Mouse (Mus musculus) kidney, adult 8-10 months (tissue): ENCODE results near the gene Rps16.
A peak's percentile ranks its signal among the peaks of the same experiment; 100 is the strongest.
"Not testable (repeated sequence)": the region's sequence is repeated elsewhere in the genome, so short reads cannot be mapped to it uniquely, and the experiment has no call there.

Experiments
- DNase-seq, 2 experiments: peaks; one replicate each; pipeline ENCODE4 v3.0.0; 2022

Rps16 gene

DNA sequence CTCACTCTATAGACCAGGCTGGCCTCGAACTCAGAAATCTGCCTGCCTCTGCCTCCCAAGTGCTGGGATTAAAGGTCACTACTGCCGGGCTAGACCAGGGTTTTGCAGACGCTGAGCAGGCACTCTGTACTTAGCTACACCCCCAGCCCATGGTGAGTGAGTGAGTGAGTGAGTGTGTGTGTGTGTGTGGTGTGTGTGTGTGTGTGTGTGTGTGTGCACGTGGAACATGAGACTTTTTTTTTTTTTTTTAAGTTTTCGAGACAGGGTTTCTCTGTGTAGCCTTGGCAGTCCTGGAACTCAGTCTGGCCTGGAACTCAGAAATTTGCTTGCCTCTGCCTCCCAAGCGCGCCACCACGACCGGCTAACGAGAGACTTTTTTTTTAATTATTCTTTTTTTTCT is 24.2 kb downstream of the Rps16 start:
- DNase-seq: no peak

DNA sequence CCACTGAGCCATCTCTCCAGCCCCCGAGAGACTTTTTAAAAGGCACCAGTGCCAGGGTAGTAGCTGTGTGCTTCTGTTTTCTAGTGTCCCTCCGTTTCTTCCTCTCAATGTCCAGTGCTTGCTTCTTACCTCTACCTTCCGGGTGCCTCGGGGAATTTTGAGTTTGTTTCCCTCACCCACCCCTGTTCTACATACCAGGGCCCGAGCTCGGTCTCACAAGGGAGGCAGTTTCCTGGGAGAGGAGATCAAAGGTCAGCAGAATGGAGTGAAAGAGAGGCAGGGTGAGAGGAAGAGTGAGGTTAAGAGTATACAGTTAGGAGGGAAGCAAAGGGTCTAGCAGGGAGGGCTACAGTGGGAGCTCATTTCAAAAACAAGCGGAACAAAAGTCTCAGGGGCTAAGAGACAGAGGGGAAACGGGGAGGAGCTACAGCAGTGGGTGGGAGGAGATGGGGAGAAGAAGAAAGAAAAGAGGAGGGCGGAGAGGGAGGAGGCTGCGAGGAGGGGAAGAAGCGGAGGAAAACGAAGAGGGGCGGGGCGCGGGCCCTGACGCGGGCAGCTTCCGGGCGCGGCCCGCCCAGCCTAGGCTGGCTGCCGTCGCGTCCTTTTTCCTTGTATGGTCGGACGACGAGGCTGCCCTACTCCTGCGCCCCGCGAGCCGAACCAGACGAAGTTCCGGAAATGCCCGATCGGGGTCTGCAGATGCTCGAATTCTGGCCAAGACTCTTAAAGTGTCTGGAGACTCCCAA is 24.9 kb downstream of the Rps16 start:
- DNase-seq: peak; percentile 91 to 92

DNA sequence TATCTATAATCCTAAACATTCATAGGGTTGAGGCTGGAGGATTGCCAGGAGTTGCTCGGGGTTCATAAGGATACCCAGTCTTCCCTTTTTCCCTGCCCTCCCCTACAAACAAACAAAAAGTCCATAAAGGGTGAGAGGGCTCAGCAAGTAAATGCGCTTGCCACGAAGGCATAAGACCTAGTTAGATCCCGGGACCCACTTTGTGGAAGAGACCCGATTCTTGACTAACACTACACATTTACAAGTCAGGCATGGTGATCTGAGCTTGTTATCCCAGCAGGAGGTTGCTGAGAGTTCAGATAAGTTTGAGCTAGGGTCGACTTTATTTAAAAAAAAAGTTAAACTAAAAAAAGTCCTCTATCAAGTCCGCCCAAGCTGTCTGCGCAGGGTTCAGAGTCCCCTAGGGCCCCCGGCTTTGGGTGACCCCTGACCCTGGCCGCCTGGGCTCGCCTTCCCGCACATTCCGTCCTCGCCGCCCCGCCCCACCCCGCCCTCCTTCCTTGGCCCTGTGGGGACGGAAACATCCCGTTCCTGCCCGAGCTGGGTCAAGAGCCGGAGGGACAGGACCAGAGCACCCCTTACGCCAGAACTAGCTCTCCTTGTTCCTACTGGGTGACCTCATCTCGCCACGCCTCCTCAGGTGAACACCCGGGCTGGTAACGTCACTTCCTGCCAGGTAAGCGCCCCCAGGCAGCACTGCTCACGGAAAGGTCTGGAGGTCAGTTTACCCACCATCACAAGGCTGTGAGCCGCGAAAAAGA is 25.7 kb downstream of the Rps16 start:
- DNase-seq: peak; percentile 94

DNA sequence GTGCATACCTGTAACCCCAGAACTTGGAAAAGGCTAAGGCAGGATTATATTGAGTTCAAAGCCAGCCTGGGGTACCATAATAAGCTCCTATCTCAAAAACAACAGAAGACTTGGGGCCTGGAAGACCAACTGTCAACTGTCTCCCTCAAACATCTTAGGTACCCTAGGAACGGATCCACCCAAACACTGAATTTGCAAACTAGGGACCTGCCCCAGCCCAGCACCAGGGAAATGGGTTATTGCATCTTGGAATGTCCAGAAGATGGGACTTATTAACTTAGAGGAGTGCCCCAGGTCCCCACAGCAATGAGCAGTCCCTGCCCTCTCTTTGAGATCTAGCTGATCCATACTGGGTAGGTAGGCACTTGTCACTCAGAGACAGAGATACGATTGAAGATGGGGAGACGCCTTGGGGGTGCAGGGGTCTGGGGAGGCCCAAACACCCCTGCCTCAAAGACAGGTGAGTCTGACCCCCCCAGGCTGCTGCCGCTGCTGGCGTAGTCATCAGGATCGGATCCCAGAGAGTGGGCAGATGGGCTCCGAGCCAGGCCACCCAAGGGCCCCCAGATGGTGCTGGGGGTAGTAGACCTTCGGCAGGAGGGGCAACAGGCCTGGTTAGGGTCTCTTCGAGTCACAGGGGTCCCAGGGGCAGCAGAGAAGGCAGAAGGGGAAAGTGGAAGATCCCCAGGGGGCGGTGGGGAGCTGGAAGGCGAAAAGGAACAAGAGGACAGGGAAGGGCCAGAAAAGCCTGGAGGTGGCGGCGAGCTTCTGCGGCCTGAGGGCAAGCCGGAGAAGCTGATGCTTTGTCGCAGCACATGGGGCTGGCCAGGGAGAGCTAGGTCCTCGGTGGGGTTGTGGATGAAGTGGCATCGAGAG is 27.0 kb downstream of the Rps16 start:
- peak in 1 of 2 experiments; percentile 46 for DNase-seq

DNA sequence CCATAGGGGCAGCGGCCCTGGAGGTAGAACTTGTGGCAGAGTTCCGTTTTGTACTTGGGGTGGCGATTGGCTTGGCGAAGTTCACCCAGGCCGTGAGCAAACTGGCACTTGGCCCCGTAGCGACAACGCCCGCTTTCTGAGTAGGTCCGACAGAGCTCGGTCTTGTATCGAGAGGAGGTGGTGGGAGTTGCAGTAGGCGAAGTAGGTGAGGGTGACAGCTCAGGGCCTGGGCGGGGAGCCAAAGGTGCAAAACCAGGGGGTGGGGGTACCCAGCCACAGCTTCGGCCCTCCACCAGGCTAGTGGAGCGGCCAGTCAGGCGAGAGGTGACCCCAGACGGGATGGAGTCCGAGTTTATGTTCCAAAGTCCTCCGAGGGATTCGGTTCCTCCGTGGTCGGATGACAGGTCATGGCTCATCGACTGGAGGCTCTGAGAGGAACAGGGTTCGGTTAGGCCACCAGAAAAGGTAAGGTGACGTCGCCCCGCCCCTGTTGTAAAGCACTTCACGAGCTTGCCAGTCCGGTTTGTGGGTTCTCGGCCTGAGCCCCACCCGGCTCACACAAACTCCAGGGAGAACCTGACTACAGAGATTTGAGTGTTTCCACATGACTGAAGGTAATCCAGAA is 27.7 kb downstream of the Rps16 start:
- DNase-seq: peak; percentile 84 to 86

DNA sequence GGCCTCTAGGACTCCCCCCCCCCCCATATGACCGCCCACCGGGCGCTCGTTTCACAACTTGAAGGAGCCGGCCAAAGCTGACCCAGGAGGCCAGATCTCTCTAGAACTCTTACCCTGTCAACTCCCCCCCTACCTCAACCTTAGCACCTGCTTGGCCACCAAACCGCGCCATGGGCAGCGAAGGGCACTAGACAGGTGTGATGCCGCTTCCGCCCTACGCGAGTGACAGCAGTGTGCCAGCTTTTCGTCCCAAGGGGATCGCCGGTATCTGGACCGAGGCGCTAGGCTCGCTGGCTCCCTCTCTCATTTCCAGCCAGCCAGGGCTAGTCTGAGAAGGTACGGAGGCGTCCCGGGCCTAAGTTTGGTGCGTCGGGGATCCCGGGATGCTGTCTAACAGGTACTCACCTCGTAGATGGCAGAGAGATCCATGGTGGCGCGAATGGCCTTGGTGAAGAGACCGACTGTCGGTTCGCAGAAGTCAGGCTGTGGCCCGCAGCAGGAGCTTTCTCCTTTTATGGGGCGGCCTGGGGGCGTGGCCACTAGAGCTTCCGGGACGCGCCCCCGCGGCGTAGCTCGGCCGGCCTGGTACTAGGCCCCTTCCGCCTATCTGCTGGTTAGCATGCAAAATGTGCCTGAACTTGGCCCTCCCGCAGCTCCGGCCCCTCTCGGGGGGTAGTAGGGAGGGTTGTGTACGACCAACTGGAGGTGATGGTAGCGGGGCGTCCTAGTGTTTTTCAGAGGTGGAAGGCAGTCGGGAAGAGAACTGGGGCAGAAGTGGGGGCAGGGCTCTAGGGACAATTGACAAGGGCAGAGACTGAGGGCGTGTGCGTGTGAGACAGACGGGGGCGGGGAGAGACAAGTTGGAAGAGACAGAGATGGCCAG is 28.6 kb downstream of the Rps16 start:
- DNase-seq: peak; percentile 93 to 96

DNA sequence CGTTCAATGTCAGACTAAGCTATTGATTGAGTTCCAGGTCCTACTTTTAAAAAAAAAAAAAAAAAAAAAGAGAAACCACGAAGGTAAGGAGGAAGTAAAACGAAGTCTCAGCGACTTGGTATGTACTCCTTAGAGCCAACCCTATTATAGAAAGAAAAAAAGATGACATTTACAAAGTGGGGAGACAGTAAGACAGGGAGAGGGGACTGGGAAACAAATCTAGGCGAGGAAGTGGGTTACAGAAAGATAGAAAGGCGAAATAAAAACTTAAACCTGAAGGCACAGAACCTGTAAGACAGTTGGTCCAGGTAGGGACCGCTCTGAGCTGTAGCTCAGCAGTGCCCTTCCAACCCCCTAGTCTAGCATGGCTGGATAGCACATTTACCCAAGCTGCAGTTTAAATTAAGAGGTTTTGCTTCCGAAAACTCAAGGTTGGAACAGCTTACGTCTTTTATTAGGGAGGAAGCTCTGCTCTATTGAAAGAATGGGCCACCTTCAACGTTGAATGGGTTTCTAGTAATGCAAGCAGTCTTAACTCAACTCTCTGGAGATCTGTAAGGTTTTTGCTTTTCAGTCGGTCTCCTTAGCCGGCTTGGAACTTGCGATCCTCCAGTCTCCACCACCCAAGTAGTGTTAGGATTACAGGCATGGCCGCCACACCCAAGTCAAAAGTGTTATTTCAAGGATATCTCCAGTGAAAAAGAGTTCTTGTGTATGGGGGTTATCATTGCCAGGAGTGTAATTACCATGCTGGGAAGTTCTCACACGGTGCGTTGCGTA is 30.0 kb downstream of the Rps16 start, which contains the start of gene Zfp36:
Gene Zfp36, minus strand, starts transcription at position 17 of the 780 bp plus-strand sequence.
- no peak for DNase-seq

DNA sequence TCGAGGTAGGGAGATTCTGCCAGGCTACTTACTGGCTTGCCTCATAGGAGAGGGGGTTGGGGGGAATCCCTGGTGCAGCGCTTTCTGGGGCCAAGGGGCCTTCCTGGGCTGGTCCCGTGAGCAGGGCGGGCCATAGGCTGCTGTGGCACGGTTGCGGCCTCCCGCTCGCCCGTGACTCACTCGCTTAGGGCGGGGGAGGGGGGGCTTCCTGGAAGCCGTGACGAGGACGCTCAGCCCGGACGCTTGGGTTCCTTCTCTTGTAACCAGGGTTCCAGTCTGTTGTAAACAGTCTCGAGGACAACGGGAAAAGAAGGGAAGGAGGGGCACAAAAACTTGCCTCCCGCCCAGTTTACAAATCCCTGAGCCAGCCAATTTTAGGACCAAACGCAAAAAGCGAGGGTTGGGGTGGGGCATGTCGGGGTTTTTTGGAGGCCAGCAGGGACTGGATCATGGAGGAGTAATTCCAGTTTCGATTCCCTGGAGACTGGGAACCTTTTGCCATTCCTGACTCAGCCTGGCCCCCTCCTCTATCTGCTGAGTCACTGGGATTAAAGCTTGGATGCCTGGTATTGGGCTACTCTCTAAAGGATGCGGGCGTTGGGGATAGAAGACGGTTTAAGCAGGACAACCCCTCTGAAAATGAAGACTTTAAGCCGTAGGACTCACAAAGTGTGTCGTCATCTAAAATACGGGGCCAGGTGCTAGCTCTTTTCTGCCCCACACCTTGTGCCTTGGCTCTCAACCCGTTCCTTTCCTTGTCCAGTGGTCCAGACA is 30.8 kb downstream of the Rps16 start:
- DNase-seq: peak; percentile 68 to 73

DNA sequence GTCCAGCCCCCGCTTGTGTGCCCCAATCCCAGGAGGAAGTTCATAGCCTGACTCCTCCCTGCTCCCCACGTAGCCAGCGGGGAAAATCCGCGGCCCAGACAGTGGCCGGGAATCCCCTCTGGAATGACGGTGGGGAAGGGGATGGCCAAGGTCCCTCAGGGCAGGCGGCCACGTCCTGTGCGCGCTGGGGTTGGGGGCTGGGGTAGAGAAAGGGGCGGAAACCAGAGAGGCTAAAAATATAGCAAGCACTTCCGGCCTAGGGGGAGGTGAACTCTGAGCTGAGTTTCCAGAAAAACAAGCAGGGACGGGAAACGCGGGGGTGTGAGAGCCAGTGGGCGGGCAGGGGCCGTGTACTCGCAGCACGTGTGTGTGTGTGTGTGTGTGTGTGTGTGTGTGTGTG is 31.5 kb downstream of the Rps16 start:
- peak; percentile 87 to 90 for DNase-seq

DNA sequence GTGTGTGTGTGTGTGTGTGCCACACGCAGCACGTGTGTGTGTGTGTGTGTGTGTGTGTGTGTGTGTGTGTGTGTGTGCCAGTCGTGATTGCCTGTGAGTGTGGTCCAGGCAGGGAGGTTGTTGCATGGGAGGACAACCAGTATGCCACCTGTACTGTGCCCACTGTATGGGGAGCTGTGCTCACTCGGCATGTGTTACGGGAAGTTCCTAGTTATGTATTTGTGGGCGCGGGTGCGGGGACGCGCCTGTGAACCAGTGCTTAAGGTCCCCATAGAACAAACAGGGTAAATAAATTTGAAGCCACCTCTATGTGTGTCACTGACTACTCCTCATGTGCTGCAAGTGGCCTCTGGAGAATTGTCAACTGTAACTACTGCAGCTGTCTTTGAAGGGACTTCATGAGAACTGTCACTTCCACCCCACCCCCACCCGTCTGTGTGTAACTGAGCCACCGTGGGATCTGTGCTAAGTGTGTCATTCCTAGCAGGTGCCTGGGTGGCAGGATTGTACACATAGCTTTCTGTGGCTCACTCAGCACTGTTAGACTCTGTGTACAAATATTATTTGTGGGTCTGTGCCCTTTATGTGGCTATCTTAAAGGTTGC is 32.0 kb downstream of the Rps16 start:
- no peak for DNase-seq

DNA sequence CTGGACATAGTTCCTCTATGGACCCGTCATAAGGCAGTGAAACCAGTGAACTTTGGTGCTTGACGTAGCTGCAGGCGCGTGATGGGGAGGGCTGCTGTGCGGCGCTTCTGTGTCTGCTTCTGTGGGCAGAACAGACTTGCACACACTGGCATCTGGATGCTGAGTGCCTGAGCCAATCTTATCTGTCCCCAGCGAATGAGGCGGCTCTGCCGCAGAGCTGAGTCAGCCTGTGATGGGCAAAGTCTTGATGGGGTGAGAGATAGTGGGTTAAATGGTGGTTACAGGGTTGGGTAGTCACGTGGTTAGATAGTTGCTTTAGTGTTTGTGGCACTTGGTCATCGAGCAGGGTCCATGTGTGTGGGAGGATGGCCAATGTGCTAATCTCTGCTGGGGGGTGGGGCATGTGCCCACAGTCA is 32.5 kb downstream of the Rps16 start:
- DNase-seq: peak; percentile 74 to 77

DNA sequence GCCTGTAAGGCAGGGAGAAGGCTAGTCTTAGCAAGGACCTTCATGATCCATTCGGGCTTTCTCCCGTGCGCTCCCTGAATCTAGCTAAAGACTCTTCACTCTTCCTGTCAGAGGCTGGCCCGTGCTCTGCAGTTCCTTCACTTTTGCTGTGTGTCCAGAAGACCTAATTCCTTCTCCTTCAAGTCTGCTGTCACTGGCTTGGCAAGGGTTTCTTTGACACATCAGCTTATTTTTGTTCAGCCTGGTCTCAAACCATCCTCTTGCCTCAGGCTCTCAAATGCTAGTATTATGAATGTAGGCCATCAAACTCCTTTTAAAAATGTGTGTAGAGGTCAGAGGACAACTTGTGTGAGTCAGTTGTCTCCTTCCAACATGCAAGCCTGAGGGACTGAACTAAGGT is 33.2 kb downstream of the Rps16 start:
- no peak for DNase-seq

DNA sequence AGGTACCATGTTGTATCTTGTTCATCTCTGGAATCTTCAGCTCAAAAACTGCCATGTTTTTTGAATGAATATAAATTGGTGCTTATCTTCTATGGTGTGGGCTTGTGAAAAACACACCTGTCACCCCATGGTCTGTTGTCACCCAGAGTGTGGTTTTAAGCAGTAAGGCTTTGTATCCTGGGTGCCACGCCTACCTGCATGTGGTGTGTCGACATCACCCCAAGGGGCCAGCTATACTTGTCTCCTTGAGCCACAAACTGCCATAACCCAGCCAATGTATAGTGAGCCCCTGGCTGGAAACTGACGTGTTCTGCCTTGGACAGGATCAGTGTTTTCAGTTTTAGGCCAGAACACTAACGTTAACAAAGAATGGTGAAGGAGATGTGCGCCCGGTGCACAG is 33.7 kb downstream of the Rps16 start:
- no peak for DNase-seq

DNA sequence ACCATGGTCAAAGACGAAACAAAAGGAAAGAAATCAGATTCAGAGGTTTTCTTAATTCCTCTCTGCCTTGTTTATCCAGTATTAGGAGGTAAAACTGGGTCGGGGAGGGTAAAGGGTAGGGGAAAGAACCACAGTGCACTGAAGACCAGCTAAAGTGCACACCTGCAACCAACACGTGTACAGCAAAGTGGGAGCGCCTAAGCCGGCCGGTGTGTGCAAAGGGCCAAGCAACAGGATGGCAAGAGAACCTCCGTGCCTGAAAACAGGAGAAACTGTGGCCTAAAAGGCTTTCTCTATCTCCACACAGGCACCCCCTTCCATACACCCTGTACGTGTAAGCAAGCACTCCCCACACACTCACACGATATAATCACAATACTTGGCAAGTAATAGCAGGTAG is 34.7 kb downstream of the Rps16 start:
- DNase-seq: no peak

DNA sequence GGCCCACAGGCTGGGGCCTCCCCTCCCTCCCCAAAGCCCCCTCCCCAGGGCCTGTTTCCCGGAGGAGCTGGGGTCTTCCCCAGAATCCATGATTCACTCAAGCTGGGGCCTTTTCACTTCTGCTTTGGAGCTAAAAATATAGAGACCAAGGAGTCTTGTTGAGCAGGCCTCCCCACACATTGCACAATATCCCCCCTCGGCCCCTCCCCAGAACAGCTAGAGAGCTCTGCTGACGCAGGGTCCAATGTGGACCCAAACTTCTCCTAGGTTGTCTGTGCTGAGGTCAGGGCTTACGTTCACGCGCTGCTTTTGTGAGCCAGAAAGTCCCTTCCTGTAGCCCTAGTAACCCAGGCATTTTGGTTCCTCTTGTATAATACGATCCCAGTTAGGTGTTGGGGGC is 35.6 kb downstream of the Rps16 start:
- DNase-seq: no peak

DNA sequence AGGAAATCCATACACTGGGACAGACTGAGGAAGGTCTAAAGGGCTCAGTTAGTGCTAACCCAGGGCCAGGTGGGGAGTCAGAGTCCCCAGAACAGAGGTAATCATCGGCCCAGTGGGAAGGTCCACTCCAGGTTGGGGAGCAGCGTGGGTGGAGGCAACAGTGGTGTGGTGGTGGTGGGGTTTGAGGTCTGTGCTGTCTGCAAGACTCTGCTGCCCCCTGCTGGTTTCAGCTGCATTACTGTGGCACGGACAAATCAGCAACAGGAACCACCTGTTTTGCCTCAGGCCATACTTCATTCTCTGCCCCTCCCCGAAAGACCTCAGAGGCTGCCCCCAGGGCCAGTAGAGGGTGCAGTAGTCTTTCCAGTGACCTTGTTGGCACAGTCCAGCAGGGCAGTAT is 36.0 kb downstream of the Rps16 start:
- peak; percentile 80 to 88 for DNase-seq

DNA sequence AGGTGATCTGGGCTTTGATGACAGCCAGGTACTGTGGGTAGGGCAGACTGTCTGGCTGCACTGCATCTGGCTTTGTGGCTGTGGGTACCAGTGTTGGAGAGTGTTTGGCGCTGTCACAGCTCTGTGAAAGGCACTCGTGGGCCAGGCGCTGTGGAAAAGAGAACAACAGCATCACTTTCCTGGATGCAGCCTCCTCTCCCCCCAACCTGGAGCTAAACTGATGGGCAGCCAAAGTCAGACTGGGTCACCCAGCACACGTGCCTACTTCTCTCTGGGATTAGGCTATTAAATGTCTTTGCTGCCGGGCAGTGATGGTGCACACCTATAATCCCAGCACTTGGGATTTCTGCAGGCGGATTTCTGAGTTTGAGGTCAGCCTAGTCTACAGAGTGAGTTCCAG is 36.4 kb downstream of the Rps16 start:
- DNase-seq: not testable (repeated sequence)

DNA sequence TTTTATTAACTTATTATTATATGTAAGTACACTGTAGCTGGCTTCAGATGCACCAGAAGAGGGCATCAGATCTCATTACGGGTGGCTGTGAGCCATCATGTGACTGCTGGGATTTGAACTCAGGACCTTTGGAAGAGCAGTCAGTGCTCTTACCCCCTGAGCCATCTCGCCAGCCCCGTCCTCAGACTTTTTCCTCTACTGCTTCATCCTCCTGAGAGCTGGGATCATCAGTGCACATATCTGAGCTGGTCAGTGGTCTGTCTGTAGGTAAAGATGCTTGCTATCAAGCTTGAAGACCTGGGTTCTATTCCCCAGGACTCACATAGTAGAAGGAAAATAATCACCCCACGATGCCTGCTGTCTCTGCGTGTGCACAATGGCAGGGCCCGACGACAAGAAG is 36.9 kb downstream of the Rps16 start:
- DNase-seq: not testable (repeated sequence)

DNA sequence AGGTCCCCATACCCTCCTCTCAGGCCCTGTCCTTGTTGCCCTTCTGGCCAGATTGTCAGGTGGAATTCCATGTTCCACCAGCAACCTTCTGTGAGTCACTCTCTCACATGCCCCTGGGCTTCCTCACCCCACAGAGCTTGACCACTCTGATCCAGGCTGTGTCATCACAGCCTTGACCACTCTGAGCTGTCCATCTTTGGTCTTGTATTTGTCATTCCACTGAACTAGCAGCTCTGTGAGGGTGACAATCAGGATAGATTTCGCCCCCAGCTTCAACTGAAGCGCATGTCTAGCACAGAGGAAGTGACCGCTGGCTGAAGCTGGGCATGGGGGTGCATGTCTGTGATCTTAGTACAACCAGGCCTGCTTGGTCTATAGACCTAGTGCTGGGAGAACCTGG is 39.9 kb downstream of the Rps16 start:
- DNase-seq: no peak
